Mouse (Mus musculus): ENCODE measurements around the gene Hoxc11.

GRCm38 (mm10) chr15:102942739-102943467 lies 11.3 kb upstream of the Hoxc11 start:
- TF ChIP-seq POLR2A (IDR thresholded peaks at IDR 0.05; ENCODE audit: low read depth, low read length) (no peak), CTCF (IDR thresholded peaks at IDR 0.05; ENCODE audit: borderline replicate concordance, insufficient read depth, low read length) (no peak)

All from embryonic fibroblast, embryonic 13.5 days (primary cell).